Mouse (Mus musculus): Measurements from ENCODE around the gene Opa3.

- TF ChIP-seq GATA1 (IDR thresholded peaks at IDR 0.05; ENCODE audit: borderline replicate concordance, low read length) (no peak), FLI1 (IDR thresholded peaks at IDR 0.05; ENCODE audit: low read length) (no peak)
These were observed 25.3 kb downstream of the Opa3 start for GRCm38 (mm10) chr7:19253437-19253836.

Measured in megakaryocyte, embryonic 14.5 days (primary cell).